Mouse (Mus musculus) forebrain, embryonic 16.5 days (tissue): ENCODE results near the gene Aamp. TPM values are rescaled to one million over a fixed set of nuclear protein-coding genes. Genes with fewer than 3 reads are reported as not detected.

ENCODE experiments used
- ATAC-seq: fragments of 200-750 bp; cut with Nextera tagmentation; 2 replicates; pipeline ENCODE4 v1.8.0; 2017; ENCODE audit warnings: mild to moderate bottlenecking, moderate library complexity
- H3K27ac ChIP-seq: fragments of 300-500 bp; sonication (generic); 2 replicates; pipeline ENCODE4 v1.5.1; 2014; ENCODE audit warnings: low read length, control low read depth
- H3K27me3 ChIP-seq: fragments of 300-500 bp; sonication (generic); replicated peaks from 2 replicates; pipeline ENCODE4 v1.6.1; 2014; ENCODE audit warnings: low read length; ENCODE audit not compliant: control insufficient read depth, insufficient read depth
- H3K36me3 ChIP-seq: fragments of 300-500 bp; sonication (generic); 2 replicates; pipeline ENCODE4 v1.6.1; 2014; ENCODE audit not compliant: control insufficient read depth, insufficient read depth
- H3K4me1 ChIP-seq: fragments of 300-500 bp; sonication (generic); replicated peaks from 2 replicates; pipeline ENCODE4 v1.6.1; 2014; ENCODE audit warnings: low read length; ENCODE audit not compliant: control insufficient read depth, insufficient read depth
- H3K4me2 ChIP-seq: fragments of 300-500 bp; sonication (generic); 2 replicates; pipeline ENCODE4 v1.6.1; 2014; ENCODE audit warnings: mild to moderate bottlenecking, low read length, control low read depth
- H3K4me3 ChIP-seq: fragments of 300-500 bp; sonication (generic); replicated peaks from 2 replicates; pipeline ENCODE4 v1.5.1; 2014; ENCODE audit warnings: mild to moderate bottlenecking, low read length, control low read depth
- H3K9ac ChIP-seq: fragments of 300-500 bp; sonication (generic); replicated peaks from 2 replicates; pipeline ENCODE4 v1.6.1; 2014; ENCODE audit warnings: low read depth, low read length, control low read depth
- H3K9me3 ChIP-seq: fragments of 300-500 bp; sonication (generic); 2 replicates; pipeline ENCODE4 v1.6.1; 2016; ENCODE audit warnings: low read length; ENCODE audit not compliant: control insufficient read depth
- WGBS: fragments of 180-500 bp; shearing (Covaris S2); extraction: QIAGEN DNeasy Blood & Tissue Kit; methylation state at CpG from one replicate; pipeline ENCODE4 v1.1.7; 2014; 5-methylcytosine and 5-hydroxymethylcytosine counted together
- polyA plus RNA-seq: library from polyadenylated mRNA; unstranded; fragments of >200 nt; fragmentation: Nextera tagmentation; extraction: Ambion mirVana; gene quantifications from 2 replicates; pipeline ENCODE4 v1.2.1, GENCODE M21; 2015

Gene Aamp
- polyA plus RNA-seq, 1 experiment from 2014 or later = 225 TPM

DNA sequence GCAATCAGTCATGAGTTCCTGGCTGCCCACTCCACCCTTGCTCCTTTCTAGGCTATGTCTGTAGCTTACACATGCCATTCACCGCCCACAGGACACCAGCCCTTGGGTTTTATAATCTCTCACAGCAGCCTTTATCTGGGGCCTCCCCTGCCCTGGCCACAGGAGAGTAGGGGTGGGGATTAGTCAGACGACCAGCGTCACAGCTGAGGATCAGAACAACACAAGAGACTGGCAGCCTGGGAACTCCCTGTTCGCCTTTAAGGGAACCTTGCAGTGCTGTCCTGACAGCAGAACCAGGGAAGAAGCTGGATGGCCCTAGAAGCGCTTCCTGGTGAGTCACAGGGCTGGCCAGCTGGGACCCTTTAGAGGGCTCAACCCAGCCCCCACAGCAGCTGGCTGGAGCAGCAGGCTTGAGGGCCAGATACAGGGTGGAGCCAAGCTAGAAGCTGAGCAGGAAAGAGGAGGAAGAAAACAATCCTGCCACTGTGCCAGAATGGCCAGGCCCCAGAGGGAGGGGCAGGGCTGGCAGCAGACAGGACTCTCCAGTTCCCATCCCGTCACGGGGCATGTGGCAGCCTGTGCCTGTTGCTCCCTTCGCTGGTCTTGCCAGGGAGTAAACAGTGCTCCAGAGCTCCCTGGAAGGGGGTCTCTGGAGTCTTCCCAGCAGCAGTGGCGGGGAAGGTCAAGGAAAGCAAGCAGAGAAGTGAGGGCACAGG, 11.1 kb upstream of the Aamp start:
- H3K9ac ChIP-seq = peak overlapping the region; percentile 26; the same call in 1 of the 2 replicates
- H3K4me2 ChIP-seq = no peak overlapping the region
- WGBS = 19% methylated on average over 9 of the region's 9 CpGs

GRCm38 (mm10) chr1:74294733-74295455, 10.4 kb upstream of the Aamp start:
- WGBS = 92% methylated on average over 6 of the region's 6 CpGs
- Histone ChIP-seq H3K4me1 (peaks cover 18% of the 10 kb centered on the region), H3K27me3 (no peaks in the 10 kb centered on the region), H3K27ac (peak overlapping the region; percentile 69), H3K9me3 (no peaks in the 10 kb centered on the region), H3K36me3 (peaks cover 4% of the 10 kb centered on the region; the same call in 1 of the 2 replicates), H3K9ac (no peak overlapping the region), H3K4me2 (no peak overlapping the region), H3K4me3 (no peak overlapping the region)
- no peak for ATAC-seq

More for the DNA sequence above, 11.1 kb upstream of the Aamp start:
- H3K27ac ChIP-seq = peak overlapping the region; percentile 69
- H3K4me3 ChIP-seq = no peak overlapping the region
- peaks cover 14% of the 10 kb centered on the region for H3K4me1 ChIP-seq
- no peaks in the 10 kb centered on the region for H3K27me3 ChIP-seq
- ATAC-seq = peak; percentile 90
- no peaks in the 10 kb centered on the region for H3K9me3 ChIP-seq
- peaks cover 2% of the 10 kb centered on the region; the same call in 1 of the 2 replicates for H3K36me3 ChIP-seq

- no peak for ATAC-seq
- H3K4me1 ChIP-seq = peaks cover 20% of the 10 kb centered on the region
- no peak overlapping the region for H3K9ac ChIP-seq
- H3K4me2 ChIP-seq = no peak overlapping the region
- H3K9me3 ChIP-seq = no peaks in the 10 kb centered on the region
- 94% methylated on average over 3 of the region's 3 CpGs for WGBS
- no peaks in the 10 kb centered on the region for H3K27me3 ChIP-seq
- peaks cover 4% of the 10 kb centered on the region; the same call in 1 of the 2 replicates for H3K36me3 ChIP-seq
- H3K4me3 ChIP-seq = no peak overlapping the region
- no peak overlapping the region for H3K27ac ChIP-seq
Measured at GRCm38 (mm10) chr1:74294090-74294643, 9.6 kb upstream of the Aamp start.

DNA sequence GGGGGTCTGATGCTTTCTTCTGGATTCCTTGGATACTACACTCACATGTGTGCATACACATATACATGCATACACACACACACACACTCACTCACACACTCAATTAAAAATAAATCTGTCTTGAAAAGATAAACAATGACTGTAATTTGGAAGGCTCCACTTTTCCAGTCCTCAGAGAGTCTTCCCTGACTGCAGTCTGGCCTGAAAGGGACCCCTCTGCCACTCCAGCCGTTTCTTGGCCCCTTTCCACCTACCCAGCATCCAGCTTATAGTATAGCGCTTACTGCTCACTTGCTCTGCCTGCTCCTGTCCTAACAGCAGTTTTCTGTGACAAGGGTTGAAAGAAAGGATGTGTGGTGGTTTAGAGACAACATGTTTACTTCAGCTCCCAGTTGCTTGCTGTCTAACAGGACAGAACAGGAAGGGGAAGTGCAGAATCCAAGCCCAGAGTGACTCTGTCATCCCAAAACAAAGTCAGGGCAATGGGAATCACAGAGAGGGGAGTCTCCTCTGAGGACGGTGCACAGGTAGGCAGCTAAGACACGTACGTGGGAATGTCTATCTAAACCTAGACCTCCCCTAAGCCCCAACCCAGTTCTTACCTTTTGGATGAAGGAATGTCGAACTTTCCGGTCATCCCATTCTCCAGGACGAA, 8.9 kb upstream of the Aamp start:
- no peak overlapping the region for H3K4me3 ChIP-seq
- H3K27me3 ChIP-seq = no peaks in the 10 kb centered on the region
- H3K36me3 ChIP-seq = peaks cover 4% of the 10 kb centered on the region; the same call in 1 of the 2 replicates
- H3K4me1 ChIP-seq = peaks cover 20% of the 10 kb centered on the region
- 82% methylated on average over 8 of the region's 8 CpGs for WGBS
- H3K27ac ChIP-seq = no peak overlapping the region
- no peak overlapping the region for H3K4me2 ChIP-seq
- H3K9ac ChIP-seq = no peak overlapping the region
- no peaks in the 10 kb centered on the region for H3K9me3 ChIP-seq
- ATAC-seq = no peak

- Histone ChIP-seq H3K9me3 (no peaks in the 10 kb centered on the region), H3K27me3 (no peaks in the 10 kb centered on the region), H3K4me1 (peaks cover 21% of the 10 kb centered on the region), H3K27ac (no peak overlapping the region), H3K9ac (no peak overlapping the region), H3K4me3 (no peak overlapping the region), H3K4me2 (no peak overlapping the region), H3K36me3 (peaks cover 4% of the 10 kb centered on the region; the same call in 1 of the 2 replicates)
- 90% methylated on average over 11 of the region's 11 CpGs for WGBS
- no peak for ATAC-seq
Measured at GRCm38 (mm10) chr1:74292331-74293020, 7.9 kb upstream of the Aamp start.

GRCm38 (mm10) chr1:74290141-74290540, 5.6 kb upstream of the Aamp start:
- no peaks in the 10 kb centered on the region for H3K9me3 ChIP-seq
- H3K9ac ChIP-seq = no peak overlapping the region
- H3K4me2 ChIP-seq = no peak overlapping the region
- H3K4me1 ChIP-seq = peaks cover 17% of the 10 kb centered on the region
- H3K27ac ChIP-seq = no peak overlapping the region
- peaks cover 4% of the 10 kb centered on the region; the same call in 1 of the 2 replicates for H3K36me3 ChIP-seq
- ATAC-seq = no peak
- no peak overlapping the region for H3K4me3 ChIP-seq
- 81% methylated on average over 5 of the region's 5 CpGs for WGBS
- no peaks in the 10 kb centered on the region for H3K27me3 ChIP-seq

DNA sequence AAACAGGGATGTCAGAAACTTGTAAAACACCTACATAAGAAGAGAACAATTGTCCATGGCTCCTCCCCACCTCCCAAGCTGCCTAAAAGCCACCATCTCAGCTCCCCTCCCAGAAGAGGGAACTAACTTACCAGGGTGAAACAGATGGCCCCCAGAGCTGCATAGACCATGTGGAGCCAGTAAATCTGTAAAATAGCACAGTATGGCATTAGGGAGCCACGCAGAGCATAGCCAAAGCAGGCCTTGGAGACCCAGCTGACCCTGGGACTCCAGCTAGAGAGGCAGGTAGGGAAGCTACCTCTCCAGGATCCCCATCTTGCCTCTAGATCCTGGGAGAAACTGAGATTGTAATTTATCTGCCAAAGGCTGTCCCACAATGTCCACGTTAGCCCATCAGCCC, 5.2 kb upstream of the Aamp start:
- H3K4me1 ChIP-seq = peaks cover 17% of the 10 kb centered on the region
- no peaks in the 10 kb centered on the region for H3K27me3 ChIP-seq
- no peak overlapping the region for H3K9ac ChIP-seq
- H3K36me3 ChIP-seq = peaks cover 4% of the 10 kb centered on the region; the same call in 1 of the 2 replicates
- WGBS = 87% methylated on average over 2 of the region's 2 CpGs
- no peak for ATAC-seq
- no peak overlapping the region for H3K4me2 ChIP-seq
- H3K27ac ChIP-seq = no peak overlapping the region
- no peaks in the 10 kb centered on the region for H3K9me3 ChIP-seq
- no peak overlapping the region for H3K4me3 ChIP-seq

GRCm38 (mm10) chr1:74289248-74289647, 4.7 kb upstream of the Aamp start:
- Histone ChIP-seq H3K36me3 (peaks cover 4% of the 10 kb centered on the region; the same call in 1 of the 2 replicates), H3K27me3 (no peaks in the 10 kb centered on the region), H3K27ac (no peak overlapping the region), H3K4me3 (no peak overlapping the region), H3K4me2 (no peak overlapping the region), H3K9ac (no peak overlapping the region), H3K9me3 (no peaks in the 10 kb centered on the region), H3K4me1 (peaks cover 17% of the 10 kb centered on the region)
- WGBS = 92% methylated on average over 9 of the region's 9 CpGs
- ATAC-seq = no peak
